Mouse (Mus musculus) heart, adult 9 months (tissue): ENCODE measurements around the gene Gm5849.
"Not testable (repeated sequence)": the region's sequence is repeated elsewhere in the genome, so short reads cannot be mapped to it uniquely, and the experiment has no call there.

Source experiments
- DNase-seq, 2 experiments: peaks; one replicate each; pipeline ENCODE4 v3.0.0; 2022; ENCODE audit warnings: low spot score in 2 of 2

Gm5849 gene

DNA sequence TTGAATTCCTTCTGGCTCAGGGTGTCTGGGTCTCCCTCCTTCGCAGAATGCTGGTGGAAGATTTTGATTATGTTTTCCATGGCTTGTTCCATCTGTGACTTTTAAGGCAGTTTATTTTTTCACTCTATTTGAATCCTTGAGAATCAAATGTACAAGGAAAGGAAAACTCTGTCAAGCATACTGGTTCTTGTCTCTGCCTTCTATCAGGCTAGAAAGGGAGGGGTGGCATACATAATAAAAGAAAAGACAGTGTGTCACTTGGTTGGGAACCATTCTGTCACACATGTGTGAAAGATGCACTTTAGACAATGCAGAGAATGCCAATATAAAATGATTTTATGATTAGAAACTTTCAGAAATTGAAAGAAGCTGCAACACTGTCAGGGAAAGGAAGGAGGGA is at the start of gene Gm5849:
Gene Gm5849 (minus strand): TSS at position 101 of the 400 bp plus-strand sequence.
- not testable (repeated sequence) for DNase-seq

DNA sequence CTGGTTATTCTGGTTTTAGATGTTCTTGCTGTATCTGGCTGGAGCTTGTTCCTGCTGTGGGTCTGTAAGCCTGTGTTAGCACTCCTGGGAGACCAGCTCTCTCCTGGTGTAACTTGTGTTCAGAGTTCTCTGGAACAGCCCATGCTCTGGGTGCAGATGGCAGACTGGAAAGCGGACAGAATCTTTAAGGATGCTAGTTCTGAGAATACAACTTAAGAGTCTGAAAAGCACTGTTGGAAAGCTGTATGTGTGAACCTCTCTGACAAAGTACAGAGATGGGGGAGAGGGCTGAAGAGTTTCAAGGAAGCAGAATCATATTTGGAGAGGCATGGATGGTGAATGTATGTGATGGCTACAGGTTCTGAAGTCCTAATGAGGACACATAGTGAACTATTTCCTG is 28.0 kb downstream of the Gm5849 start:
- no peak for DNase-seq

DNA sequence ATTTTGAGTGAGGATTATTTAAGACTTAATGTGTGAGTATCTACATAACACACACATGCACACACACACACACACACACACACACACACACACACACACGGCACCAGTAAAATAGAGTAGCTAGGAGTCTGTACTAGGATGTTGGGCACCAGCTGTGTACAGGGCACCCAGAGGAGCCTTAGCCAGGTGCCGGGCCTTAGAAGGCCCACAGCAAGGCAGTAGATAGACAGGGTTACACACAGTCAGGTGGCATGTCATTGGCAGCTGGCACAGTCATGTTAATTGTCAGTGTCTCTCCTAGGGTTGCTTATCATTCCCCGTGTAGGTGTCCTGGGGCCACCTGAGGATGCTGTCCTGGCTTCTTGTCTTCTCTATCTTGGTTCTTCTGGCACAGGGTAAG is 51.1 kb downstream of the Gm5849 start, which contains the start of gene Pglyrp4:
Gene Pglyrp4 (plus strand): TSS at position 301 of the 400 bp plus-strand sequence.
- DNase-seq: no peak
